Mouse (Mus musculus) embryo, embryonic 10.5 days (tissue): ENCODE measurements at regions not wholly inside any gene's neighbourhood (a gene's known extent, or its start where the extent isn't known, plus 50 kb on each side); places are given as distances from the start of the nearest gene placed in this dataset.

ENCODE experiments used
- DNase-seq: peaks from one replicate; pipeline ENCODE4 v3.0.0-alpha.2; 2015; ENCODE audit warnings: low spot score

DNA sequence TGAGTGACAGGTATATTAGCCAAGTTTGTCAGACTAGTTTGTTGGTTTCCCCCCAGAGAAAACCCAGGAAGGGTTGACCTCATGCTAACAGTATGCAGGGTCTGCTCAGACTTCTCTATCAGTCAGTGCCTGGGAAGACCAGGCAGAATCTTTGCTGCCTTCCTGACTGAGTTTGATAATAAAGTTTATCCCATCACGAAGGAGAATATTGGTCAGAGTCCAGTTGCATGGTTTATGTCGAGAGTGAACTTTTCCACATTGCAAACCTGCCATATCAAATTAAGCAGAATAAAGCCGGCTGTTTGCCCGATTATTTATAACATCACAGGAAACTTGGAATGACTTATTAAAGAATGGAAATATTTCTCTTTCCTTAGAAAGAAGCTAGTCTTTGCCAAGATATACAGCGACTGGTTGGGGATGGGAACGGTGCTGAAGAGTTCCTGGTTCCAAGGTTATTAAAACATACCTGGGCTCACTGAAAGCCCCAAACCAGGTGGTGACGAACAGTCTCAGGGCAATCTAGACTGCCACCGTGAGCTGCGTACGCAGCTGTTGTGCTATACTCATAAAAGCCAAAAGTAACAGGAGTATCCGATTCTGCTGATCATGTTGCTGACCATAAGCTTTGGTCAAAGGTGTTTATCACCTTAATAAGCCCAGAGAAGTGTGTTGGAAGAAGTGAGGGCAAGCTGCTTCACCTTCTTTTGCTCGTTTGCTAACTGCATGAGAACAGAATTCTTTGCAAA is 1536.7 kb upstream of the Flrt2 start:
- peak; percentile 6 for DNase-seq

GRCm38 (mm10) chr12:94182358-94182757 is 1509.7 kb upstream of the Flrt2 start:
- DNase-seq = no peak

GRCm38 (mm10) chr12:94190620-94191081 is 1501.4 kb upstream of the Flrt2 start:
- peak; percentile 64 for DNase-seq

DNA sequence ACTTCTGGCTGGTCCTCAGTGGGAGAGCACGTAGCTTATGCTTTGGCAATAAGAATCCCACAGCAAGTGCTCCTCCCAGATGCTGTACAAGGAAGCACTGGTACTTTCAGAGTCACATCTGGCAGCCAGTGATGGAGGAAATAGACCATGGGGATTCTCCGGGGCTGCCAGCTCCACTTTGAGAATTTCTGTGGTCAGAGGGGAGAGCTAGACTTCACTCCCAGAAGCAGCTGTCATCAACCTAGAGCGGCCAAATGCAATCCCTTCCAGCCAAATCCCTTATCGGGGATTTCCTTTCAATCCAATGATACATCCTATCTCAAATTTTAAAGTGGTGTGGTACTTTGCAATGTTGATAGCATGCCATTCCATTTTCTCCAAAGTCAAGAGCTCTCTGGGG is 1474.1 kb upstream of the Flrt2 start:
- DNase-seq = peak; percentile 19

GRCm38 (mm10) chr12:94229894-94230293 is 1462.1 kb upstream of the Flrt2 start:
- DNase-seq = no peak

DNA sequence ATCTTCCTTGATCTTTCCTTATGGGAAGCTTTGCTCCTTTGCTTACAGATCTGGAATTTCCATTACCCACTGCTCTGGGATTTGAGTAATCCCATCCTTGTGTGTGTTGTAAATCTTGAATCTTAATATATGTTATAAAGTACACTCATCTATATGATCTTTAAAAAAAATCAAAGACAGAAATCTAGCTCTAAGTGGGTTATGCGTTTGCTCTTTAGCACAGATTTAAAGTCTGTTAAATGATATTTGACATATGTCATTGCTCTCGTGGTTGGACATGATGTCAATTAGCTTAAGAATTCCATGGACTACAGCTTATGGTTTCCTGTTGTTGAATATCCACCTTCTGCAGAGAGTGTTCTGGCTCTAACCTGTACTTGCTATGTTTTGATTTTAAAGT is 1446.7 kb upstream of the Flrt2 start:
- DNase-seq = peak; percentile 15

GRCm38 (mm10) chr12:94247362-94247761 is 1444.7 kb upstream of the Flrt2 start:
- DNase-seq = no peak

DNA sequence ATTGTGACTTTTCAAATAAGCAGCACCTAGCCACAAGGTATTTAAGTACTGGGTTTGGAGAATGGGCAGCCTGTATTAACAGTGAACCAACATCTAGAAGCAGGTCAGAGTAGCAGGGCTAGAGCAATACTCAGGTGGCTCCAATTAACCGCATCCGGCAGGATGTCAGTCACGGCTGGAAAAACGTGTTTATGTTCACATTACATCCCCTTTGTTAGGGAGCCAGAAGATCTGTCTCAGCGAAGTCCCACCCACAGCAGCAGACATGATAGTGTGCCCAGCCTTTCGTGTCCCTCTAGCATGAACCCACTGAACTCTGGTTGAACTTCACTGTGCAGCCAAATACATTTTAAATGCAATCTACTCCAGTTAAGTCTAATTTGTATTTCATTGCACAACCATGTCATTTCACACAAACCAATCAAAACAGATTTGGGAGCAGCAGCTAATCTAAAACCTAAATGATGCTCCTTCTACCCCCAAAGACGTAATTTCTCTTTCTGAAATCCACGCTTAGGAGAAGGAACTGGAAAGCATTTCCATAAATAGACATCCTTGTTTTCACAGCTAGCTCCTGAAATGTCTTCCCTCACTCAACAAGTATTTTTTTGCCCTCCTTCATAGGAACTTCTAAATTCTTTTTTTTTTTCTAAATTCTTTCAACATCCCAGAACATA is 1438.9 kb upstream of the Flrt2 start:
- DNase-seq = peak; percentile 80

- DNase-seq = no peak
Observed at GRCm38 (mm10) chr12:94280946-94281345, 1411.1 kb upstream of the Flrt2 start.

- DNase-seq = peak; percentile 9
Observed at GRCm38 (mm10) chr12:94282931-94283330, 1409.1 kb upstream of the Flrt2 start.

DNA sequence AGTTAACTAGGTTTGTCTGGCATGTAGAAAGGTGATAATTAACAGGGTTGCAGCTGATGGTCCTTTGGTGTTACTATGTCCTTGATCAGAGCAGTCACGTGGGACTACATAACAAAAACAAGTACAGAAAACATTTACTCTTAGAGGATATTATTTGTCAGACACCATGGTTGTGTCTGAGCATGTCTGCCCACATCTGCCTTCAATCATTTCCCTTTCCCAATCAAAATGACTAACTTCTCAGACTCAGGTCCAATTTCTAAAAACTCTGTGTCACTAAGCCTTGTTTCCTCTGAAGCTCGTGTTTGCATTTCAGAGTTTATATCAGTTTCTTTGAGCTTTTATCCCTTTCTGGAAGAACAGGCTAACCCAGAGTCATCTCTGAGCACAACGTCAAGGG is 1408.5 kb upstream of the Flrt2 start:
- no peak for DNase-seq

DNA sequence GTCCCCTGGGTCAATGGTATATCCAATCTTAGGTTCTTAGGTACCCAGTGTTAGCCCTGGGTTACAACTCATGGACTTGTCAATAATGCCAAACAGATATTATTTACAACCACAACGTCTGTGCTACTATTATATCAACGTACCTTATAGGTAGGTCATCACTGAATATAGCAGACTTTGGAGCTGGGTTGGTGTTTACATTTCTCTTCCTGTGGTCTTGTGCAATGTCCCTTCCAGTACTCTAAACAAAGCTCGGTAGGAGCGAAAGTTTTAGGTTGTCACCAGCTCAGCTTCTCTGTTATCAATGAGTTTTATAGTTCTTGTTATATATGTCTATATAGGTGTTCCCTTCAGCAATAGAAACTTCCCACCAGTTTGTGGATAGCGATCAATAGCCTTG is 1394.2 kb upstream of the Flrt2 start:
- no peak for DNase-seq

GRCm38 (mm10) chr12:94332351-94332750 is 1359.7 kb upstream of the Flrt2 start:
- peak; percentile 37 for DNase-seq

- no peak for DNase-seq
Observed at GRCm38 (mm10) chr12:94334671-94335070, 1357.4 kb upstream of the Flrt2 start.

GRCm38 (mm10) chr12:94349623-94350156 is 1342.3 kb upstream of the Flrt2 start:
- no peak for DNase-seq

- DNase-seq = no peak
Observed at GRCm38 (mm10) chr12:94364269-94364668, 1327.8 kb upstream of the Flrt2 start.

GRCm38 (mm10) chr12:94399991-94400390 is 1292.0 kb upstream of the Flrt2 start:
- no peak for DNase-seq

DNA sequence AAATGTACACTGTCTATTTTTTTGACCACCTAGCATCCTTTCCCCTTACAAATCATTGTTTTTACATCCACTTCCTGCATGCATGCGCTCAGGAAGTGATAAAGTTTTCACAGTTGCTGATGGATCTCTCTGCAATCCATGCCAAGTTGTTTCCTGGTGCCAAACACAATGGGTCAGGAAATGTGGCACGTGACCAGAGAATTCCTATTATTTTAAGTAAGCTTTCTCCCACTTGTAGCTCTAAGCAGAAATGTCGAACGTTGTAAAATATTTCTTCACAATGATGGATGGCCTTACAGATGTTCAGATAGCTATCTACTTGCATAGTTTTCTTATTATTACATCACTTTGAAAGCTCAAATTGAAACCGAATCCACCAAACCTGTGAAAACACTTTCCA is 1271.1 kb upstream of the Flrt2 start:
- DNase-seq = peak; percentile 22

GRCm38 (mm10) chr12:94421743-94422142 is 1270.3 kb upstream of the Flrt2 start:
- no peak for DNase-seq

DNA sequence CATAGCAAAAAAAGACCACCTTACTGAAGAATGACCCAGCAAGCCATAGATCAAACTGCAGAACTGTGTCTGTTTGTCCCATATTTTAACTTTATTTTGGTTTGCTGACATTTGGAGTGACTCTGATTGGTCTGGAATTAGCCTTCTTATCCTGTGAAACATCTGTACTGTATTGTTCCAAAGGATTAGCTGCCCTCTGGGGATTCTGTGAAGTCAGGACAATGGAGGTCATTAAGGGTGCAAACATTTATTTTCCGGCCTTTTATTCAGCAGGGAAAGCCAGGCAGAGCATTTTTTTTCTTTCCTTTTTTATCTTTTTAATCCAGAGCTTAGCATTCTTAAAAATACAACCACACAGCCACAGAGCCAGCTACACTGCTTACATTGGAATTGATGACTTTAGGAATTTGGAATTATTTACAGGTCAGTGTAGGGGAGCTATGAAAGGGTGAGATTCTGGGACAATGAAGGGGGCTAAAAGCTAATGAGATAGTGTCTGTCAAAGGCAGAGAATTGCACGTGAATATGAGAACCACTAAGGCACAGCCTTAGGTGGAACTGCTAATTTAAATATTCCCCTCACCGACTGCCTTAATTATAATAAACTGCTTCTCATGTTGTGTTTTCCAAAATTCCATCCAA is 1267.6 kb upstream of the Flrt2 start:
- peak; percentile 54 for DNase-seq

DNA sequence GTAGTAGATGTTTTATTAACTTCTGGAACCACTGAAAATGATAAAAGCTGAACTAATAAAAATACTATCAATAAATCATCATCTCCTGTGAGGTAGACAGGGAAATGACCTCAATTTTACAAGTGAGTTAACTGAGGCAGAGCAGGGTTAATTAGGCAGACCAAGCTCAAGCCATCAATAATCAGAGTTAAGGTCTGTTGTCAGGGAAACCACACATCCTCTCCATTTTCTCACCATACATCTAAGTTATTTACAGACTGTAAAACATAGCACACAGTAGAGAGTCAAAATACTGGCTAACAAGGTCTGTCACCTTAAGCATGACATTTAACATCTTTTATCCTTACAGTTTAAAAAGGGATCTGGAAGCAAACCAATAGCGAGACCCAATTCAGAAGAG is 1242.5 kb upstream of the Flrt2 start:
- no peak for DNase-seq

GRCm38 (mm10) chr12:94468027-94468426 is 1224.0 kb upstream of the Flrt2 start:
- no peak for DNase-seq

- no peak for DNase-seq
Observed at GRCm38 (mm10) chr12:94468609-94469008, 1223.4 kb upstream of the Flrt2 start.
